Mouse (Mus musculus) midbrain, embryonic 15.5 days (tissue): ENCODE measurements at regions not wholly inside any gene's neighbourhood (a gene's known extent, or its start where the extent isn't known, plus 50 kb on each side); places are given as distances from the start of the nearest gene placed in this dataset.

Experiments used
- ATAC-seq: fragments of 200-750 bp; cut with Nextera tagmentation; replicated peaks from 2 replicates; pipeline ENCODE4 v1.8.0; 2017; ENCODE audit warnings: moderate TSS enrichment
- H3K27ac ChIP-seq: fragments of 300-500 bp; sonication (generic); 2 replicates; pipeline ENCODE4 v1.5.1; 2015; ENCODE audit warnings: mild to moderate bottlenecking, inconsistent platforms
- H3K27me3 ChIP-seq: fragments of 300-500 bp; sonication (generic); replicated peaks from 2 replicates; pipeline ENCODE4 v1.6.1; 2015; ENCODE audit warnings: inconsistent platforms
- H3K36me3 ChIP-seq: fragments of 300-500 bp; sonication (generic); replicated peaks from 2 replicates; pipeline ENCODE4 v1.6.1; 2015; ENCODE audit warnings: inconsistent platforms
- H3K4me1 ChIP-seq: fragments of 300-500 bp; sonication (generic); 2 replicates; pipeline ENCODE4 v1.6.1; 2015; ENCODE audit warnings: inconsistent platforms
- H3K4me2 ChIP-seq: fragments of 300-500 bp; sonication (generic); 2 replicates; pipeline ENCODE4 v1.6.1; 2015; ENCODE audit warnings: inconsistent platforms, mild to moderate bottlenecking, moderate library complexity
- H3K4me3 ChIP-seq: fragments of 300-500 bp; sonication (generic); 2 replicates; pipeline ENCODE4 v1.5.1; 2015; ENCODE audit warnings: mild to moderate bottlenecking, inconsistent platforms
- H3K9ac ChIP-seq: fragments of 300-500 bp; sonication (generic); 2 replicates; pipeline ENCODE4 v1.6.1; 2015; ENCODE audit warnings: mild to moderate bottlenecking, inconsistent platforms
- H3K9me3 ChIP-seq: fragments of 300-500 bp; sonication (generic); 2 replicates; pipeline ENCODE4 v1.6.1; 2016; ENCODE audit warnings: inconsistent platforms
- WGBS: fragments of 180-500 bp; shearing (Covaris S2); methylation state at CpG from one replicate; pipeline ENCODE4 v1.1.7; 2015; ENCODE audit warnings: mixed read lengths; 5-methylcytosine and 5-hydroxymethylcytosine counted together

GRCm38 (mm10) chr8:128109036-128109435 is 249.4 kb upstream of the Nrp1 start:
- WGBS: 74% methylated on average over 3 of the region's 3 CpGs
- Histone ChIP-seq H3K4me3 (no peak overlapping the region), H3K36me3 (no peaks in the 10 kb centered on the region), H3K27me3 (no peaks in the 10 kb centered on the region), H3K9ac (no peak overlapping the region), H3K9me3 (no peaks in the 10 kb centered on the region), H3K4me1 (no peaks in the 10 kb centered on the region), H3K4me2 (no peak overlapping the region), H3K27ac (no peak overlapping the region)
- no peak for ATAC-seq

DNA sequence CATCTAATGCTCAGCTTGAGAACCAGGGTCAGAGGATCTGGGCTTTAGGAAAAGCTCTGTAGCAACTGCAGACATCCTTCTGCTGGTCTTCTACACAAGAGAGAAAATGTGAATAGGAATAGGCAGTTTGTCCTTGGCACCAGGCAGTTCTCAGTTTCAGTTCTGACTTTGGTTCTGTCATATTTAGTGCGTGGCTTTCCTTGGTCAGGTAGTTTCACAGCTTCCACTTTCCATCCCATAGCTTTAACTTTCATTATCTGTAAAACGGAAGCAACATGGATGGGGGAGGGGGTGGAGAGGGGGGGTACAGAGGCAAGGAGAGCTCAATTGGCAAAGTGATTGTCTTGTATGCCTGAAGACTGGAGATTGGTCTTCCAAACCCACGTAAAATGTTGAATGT is 247.3 kb upstream of the Nrp1 start:
- H3K4me2 ChIP-seq: no peak overlapping the region
- H3K9me3 ChIP-seq: no peaks in the 10 kb centered on the region
- no peak overlapping the region for H3K4me3 ChIP-seq
- ATAC-seq: no peak
- H3K36me3 ChIP-seq: no peaks in the 10 kb centered on the region
- no peaks in the 10 kb centered on the region for H3K4me1 ChIP-seq
- 89% methylated on average over 3 of the region's 3 CpGs for WGBS
- H3K27me3 ChIP-seq: no peaks in the 10 kb centered on the region
- no peak overlapping the region for H3K27ac ChIP-seq
- H3K9ac ChIP-seq: no peak overlapping the region

- H3K9me3 ChIP-seq: no peaks in the 10 kb centered on the region
- H3K4me1 ChIP-seq: no peaks in the 10 kb centered on the region
- no peak overlapping the region for H3K4me2 ChIP-seq
- no peak overlapping the region for H3K27ac ChIP-seq
- no peak for ATAC-seq
- WGBS: 93% methylated on average over 1 of the region's 1 CpGs
- H3K36me3 ChIP-seq: no peaks in the 10 kb centered on the region
- no peak overlapping the region for H3K9ac ChIP-seq
- H3K4me3 ChIP-seq: no peak overlapping the region
- no peaks in the 10 kb centered on the region for H3K27me3 ChIP-seq
Observed at GRCm38 (mm10) chr8:128113116-128113515, 245.3 kb upstream of the Nrp1 start.

- WGBS: 86% methylated on average over 4 of the region's 4 CpGs
- H3K27ac ChIP-seq: no peak overlapping the region
- no peak for ATAC-seq
- no peaks in the 10 kb centered on the region for H3K9me3 ChIP-seq
- H3K36me3 ChIP-seq: no peaks in the 10 kb centered on the region
- no peak overlapping the region for H3K4me2 ChIP-seq
- no peak overlapping the region for H3K4me3 ChIP-seq
- H3K4me1 ChIP-seq: no peaks in the 10 kb centered on the region
- H3K27me3 ChIP-seq: no peaks in the 10 kb centered on the region
- H3K9ac ChIP-seq: no peak overlapping the region
Observed at GRCm38 (mm10) chr8:128141290-128141966, 217.0 kb upstream of the Nrp1 start.

DNA sequence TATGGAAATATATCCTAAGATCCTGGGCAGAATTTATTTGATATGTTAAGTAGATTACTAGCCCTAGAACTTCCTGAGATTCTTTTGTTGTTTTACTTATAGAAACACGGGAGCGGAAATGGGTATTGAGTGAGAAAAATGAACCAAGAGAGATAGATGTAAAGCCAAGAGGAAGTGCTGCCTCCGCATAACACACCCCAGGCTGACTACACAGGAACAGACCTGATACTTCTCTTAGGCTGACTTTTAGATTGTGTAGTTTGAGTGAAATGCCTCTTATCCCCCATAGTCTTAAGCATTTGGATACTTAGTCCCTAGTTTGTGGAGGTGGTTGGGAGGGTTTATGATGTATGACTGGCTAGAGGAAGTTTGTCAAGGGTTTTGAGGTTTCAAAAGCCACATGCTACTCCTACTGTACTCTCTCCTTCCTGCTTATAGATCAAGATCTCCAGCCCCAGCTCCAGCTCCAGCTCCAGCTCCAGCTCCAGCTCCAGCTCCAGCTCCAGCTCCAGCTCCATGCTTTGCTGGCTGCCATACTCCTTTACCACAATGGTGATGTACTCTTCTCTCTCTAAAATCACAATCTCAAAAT is 210.0 kb upstream of the Nrp1 start:
- Histone ChIP-seq H3K27me3 (no peaks in the 10 kb centered on the region), H3K9me3 (no peaks in the 10 kb centered on the region), H3K4me3 (no peak overlapping the region), H3K9ac (no peak overlapping the region), H3K4me2 (no peak overlapping the region), H3K4me1 (no peaks in the 10 kb centered on the region), H3K36me3 (no peaks in the 10 kb centered on the region), H3K27ac (no peak overlapping the region)
- 79% methylated on average over 3 of the region's 3 CpGs for WGBS
- ATAC-seq: no peak

DNA sequence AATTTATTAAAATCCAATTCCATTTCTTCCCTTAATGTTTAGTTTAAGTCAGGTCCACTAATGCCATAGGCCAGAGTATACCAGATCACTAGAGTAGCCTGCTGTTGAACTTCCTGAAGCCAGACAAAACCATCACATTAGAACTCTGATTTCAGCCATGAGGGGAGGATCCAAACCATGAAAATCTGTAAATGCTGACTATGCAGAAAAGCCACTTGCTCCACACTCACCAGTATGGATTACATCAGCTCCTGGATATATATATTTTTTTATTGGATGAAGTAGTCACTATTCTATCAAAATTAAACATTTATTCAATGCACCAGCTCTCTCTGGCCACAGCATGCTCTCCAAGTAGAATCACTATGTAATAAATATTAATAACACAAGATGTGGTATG is 202.8 kb upstream of the Nrp1 start:
- no peak overlapping the region for H3K27ac ChIP-seq
- H3K9ac ChIP-seq: no peak overlapping the region
- no peak overlapping the region for H3K4me2 ChIP-seq
- no peaks in the 10 kb centered on the region for H3K36me3 ChIP-seq
- no peaks in the 10 kb centered on the region for H3K4me1 ChIP-seq
- no peaks in the 10 kb centered on the region for H3K9me3 ChIP-seq
- ATAC-seq: no peak
- H3K4me3 ChIP-seq: no peak overlapping the region
- H3K27me3 ChIP-seq: no peaks in the 10 kb centered on the region

GRCm38 (mm10) chr8:128156221-128156620 is 202.2 kb upstream of the Nrp1 start:
- no peak overlapping the region for H3K27ac ChIP-seq
- no peaks in the 10 kb centered on the region for H3K27me3 ChIP-seq
- H3K9me3 ChIP-seq: no peaks in the 10 kb centered on the region
- no peaks in the 10 kb centered on the region for H3K4me1 ChIP-seq
- H3K9ac ChIP-seq: no peak overlapping the region
- no peak overlapping the region for H3K4me3 ChIP-seq
- 32% methylated on average over 3 of the region's 3 CpGs for WGBS
- no peaks in the 10 kb centered on the region for H3K36me3 ChIP-seq
- no peak overlapping the region for H3K4me2 ChIP-seq
- ATAC-seq: no peak

DNA sequence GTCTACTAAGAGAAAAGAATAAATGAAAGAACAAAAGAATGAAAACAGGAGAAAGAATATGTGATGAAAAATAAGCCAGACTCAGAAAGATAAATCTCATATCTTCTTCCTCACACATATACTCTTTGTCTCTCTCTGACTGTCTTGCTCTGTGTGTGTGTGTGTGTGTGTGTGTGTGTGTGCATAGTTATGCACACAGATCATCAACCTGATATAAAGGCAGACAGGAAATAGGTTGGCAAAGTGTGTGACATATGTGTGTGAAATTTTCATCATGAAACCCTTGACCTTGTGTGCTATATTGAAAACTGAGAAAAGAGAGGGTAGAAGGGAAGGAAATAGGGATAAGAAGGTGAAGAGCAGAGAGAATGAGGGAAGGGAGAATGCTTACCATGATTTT is 195.5 kb upstream of the Nrp1 start:
- H3K9me3 ChIP-seq: no peaks in the 10 kb centered on the region
- H3K4me1 ChIP-seq: no peaks in the 10 kb centered on the region
- ATAC-seq: no peak

DNA sequence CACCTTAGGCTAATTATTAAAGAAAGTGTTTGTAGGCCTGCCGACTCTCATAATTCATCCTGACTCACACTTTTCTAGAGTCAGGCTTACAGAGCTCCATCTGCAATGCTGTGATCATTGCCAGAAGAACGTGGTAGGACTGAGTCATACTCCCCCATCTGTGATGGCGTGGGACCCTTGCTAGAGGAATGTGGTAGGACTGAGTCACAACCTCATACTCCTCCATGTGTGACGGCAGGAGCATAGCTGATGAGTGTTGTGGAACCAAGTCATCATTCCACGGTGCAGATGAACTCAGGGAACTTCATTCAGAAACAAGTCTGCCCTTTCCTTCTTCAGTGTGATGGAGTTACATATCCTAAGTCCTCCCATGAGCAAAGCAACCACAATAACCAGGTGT is 193.4 kb upstream of the Nrp1 start:
- no peaks in the 10 kb centered on the region for H3K4me1 ChIP-seq
- ATAC-seq: no peak
- H3K36me3 ChIP-seq: no peaks in the 10 kb centered on the region
- no peak overlapping the region for H3K27ac ChIP-seq
- no peak overlapping the region for H3K9ac ChIP-seq
- no peaks in the 10 kb centered on the region for H3K27me3 ChIP-seq
- H3K4me2 ChIP-seq: no peak overlapping the region
- no peaks in the 10 kb centered on the region for H3K9me3 ChIP-seq
- no peak overlapping the region for H3K4me3 ChIP-seq
- WGBS: 94% methylated on average over 5 of the region's 5 CpGs

More for the DNA sequence above, 195.5 kb upstream of the Nrp1 start:
- H3K27ac ChIP-seq: no peak overlapping the region
- no peak overlapping the region for H3K4me3 ChIP-seq
- no peak overlapping the region for H3K9ac ChIP-seq
- H3K4me2 ChIP-seq: no peak overlapping the region
- no peaks in the 10 kb centered on the region for H3K36me3 ChIP-seq
- H3K27me3 ChIP-seq: no peaks in the 10 kb centered on the region

- Histone ChIP-seq H3K27me3 (no peaks in the 10 kb centered on the region), H3K4me1 (no peaks in the 10 kb centered on the region), H3K36me3 (no peaks in the 10 kb centered on the region), H3K4me3 (no peak overlapping the region), H3K4me2 (no peak overlapping the region), H3K9me3 (no peaks in the 10 kb centered on the region), H3K9ac (no peak overlapping the region), H3K27ac (no peak overlapping the region)
- WGBS: 96% methylated on average over 2 of the region's 2 CpGs
- ATAC-seq: no peak
Observed at GRCm38 (mm10) chr8:128165591-128165990, 192.8 kb upstream of the Nrp1 start.

- Histone ChIP-seq H3K27me3 (no peaks in the 10 kb centered on the region), H3K9me3 (no peaks in the 10 kb centered on the region), H3K27ac (no peak overlapping the region), H3K4me2 (no peak overlapping the region), H3K4me3 (no peak overlapping the region), H3K9ac (no peak overlapping the region), H3K4me1 (no peaks in the 10 kb centered on the region), H3K36me3 (no peaks in the 10 kb centered on the region)
- no peak for ATAC-seq
- 90% methylated on average over 4 of the region's 4 CpGs for WGBS
Observed at GRCm38 (mm10) chr8:128166097-128166496, 192.3 kb upstream of the Nrp1 start.

DNA sequence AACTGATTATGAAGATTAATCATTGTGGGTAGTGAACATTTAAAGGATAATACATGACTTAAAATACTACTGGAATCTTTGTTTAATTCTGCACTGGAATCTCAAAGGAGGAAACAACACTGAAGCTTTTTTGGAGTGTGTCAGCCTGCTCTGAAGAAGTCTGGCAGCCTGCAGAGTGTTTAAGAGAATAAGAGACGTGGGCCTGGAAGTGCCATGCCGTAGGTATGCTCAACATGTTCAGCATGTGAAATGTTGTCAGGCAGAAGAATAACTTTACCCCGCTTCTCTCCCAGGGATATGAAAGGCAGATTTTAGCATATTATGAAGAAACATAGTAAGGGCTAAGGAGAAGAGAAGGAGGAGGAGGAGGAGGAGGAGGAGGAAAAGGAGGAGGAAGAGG is 189.6 kb upstream of the Nrp1 start:
- Histone ChIP-seq H3K36me3 (no peaks in the 10 kb centered on the region), H3K4me3 (no peak overlapping the region), H3K9ac (no peak overlapping the region), H3K27me3 (no peaks in the 10 kb centered on the region), H3K9me3 (no peaks in the 10 kb centered on the region), H3K4me2 (no peak overlapping the region), H3K4me1 (no peaks in the 10 kb centered on the region), H3K27ac (no peak overlapping the region)
- ATAC-seq: no peak
- 66% methylated on average over 3 of the region's 3 CpGs for WGBS

GRCm38 (mm10) chr8:128171116-128171515 is 187.3 kb upstream of the Nrp1 start:
- no peaks in the 10 kb centered on the region for H3K36me3 ChIP-seq
- WGBS: 70% methylated on average over 1 of the region's 1 CpGs
- ATAC-seq: no peak
- no peaks in the 10 kb centered on the region for H3K27me3 ChIP-seq
- no peak overlapping the region for H3K9ac ChIP-seq
- H3K4me3 ChIP-seq: no peak overlapping the region
- H3K27ac ChIP-seq: no peak overlapping the region
- H3K4me1 ChIP-seq: no peaks in the 10 kb centered on the region
- H3K4me2 ChIP-seq: no peak overlapping the region
- H3K9me3 ChIP-seq: no peaks in the 10 kb centered on the region
